Mouse (Mus musculus) urinary bladder, adult 18-20 months (tissue): ENCODE measurements around the gene Arl10.

Experiments used
- DNase-seq, 2 experiments: peaks; one replicate each; pipeline ENCODE4 v3.0.0; 2022; ENCODE audit warnings: low spot score in 2 of 2, mixed read lengths in 2 of 2

Arl10 gene

DNA sequence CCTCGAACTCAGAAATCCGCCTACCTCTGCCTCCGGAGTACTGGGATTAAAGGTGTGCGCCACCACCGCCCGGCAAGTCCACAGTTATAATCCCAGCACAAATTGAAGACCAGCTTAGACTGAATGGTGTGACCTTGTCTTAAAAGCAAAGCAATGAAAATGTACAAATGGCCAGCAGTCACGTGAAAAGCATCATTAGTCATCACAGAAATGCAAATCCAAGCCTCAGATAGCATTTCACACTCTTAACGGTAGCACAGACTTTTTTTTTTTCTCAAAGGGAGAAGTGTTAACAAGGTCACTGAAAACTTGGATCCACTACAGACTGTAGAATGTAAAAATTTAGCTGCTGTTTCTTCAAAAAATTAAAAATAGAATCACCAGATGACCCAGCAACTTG lies 41.5 kb downstream of the Arl10 start:
- DNase-seq, result no peak

DNA sequence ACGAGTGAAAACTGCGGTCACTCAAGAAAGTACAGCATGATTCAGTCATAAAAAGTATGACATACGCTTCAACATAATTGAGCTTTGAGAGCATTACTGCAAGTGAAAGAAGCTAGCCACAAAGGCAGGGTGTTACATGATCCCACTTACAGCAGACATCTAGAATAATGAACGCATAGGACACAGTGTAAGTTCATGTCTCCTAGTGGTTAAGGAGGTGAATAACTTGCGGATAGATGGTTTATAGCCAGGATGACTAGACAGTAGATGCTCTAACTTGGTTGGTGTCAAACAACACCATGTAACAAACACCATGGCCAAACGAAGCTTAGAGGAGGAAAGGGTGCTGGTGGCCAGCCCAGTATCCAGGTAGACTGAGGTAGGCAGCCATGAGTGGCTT lies 42.2 kb downstream of the Arl10 start:
- no peak for DNase-seq

DNA sequence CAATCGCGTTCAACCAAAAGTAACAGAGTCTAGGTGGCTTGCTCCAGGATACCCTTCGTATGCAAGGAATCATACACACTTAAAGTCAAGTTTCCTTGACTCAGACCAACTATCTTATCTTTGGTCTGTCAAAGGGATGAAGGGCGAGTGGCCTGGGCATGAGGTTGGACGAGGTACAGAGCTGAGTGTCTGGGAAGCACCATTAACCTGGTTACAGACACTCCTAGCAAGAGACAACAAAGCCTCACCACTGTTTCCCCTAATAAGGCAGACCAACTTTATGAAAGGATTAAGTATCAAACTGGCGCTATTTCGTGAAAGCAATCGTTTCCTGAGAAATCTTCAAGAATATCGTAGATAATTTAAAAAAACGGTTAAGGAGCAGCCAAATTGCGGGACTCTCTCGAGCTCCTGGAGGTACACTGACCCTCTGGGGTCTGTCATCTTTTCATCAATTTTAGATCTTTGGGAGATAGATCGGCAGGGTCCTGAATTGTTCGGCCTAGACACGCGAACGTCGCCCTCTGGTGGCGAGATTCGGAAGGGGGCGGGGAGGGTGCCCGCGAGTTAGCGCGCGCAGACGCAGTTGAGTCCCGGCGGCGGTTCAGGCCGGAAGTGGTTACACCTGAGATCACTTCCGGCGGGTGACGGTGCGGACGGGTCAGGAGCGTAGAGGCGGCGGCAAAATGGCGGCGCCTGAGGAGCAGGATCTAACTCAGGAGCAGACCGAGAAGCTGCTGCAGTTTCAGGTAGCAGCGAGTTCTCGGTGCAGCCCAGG lies 46.5 kb downstream of the Arl10 start, which contains the start of gene Faf2:
TSS of gene Faf2 (plus strand) at position 630 of the 778 bp plus-strand sequence.
- DNase-seq, result peak; percentile 93 to 99

DNA sequence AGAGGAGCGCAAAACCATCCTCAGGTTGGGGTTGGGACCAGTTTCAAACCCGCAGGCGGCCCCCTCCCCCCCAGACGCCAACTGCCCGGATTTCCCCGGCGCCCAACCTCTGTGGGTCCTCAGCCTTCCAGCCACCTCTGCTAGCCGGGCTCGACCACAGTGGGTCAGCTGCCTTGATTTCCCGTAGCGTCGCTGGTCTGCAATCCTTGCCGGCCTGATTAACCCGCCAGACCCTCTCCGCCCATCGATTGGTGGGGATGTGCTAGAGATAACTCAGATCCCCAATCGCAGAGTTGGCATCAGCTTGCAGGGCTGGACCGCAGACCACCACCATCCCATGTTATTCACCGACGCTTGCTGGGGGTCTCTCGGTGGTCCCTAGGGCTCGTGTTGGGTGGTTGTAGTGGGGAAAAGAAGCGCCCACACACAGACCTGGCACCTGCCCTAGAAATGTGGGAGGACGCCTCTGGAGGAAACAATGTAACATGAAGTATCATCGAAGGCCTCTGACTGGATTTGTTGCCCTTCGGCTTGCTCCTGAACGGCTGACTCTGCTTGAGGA lies 47.2 kb downstream of the Arl10 start:
- DNase-seq, result no peak

DNA sequence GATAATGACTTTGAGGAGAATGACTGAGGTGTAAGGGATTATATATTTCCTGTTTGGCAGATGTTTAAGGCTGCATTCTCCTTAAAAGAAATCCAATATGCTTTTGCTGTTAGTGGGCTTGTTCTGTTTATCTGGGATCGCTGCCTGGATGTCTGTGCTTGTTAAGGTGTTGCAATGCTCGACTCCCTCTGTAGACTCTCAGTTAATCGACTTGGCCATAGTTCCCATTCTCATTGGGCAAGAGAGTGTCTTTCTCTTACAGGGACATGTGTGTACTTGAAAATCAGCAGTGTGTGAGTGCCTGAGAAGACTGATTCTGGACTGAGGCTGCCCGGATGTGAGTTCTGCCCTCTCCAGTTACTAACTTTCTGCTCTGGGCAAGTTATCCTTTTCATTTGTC lies 54.3 kb downstream of the Arl10 start:
- peak in 1 of 2 experiments; percentile 25 for DNase-seq
